9 mouse cellular contexts compared by ENCODE assay signal in the genomic region with DNA sequence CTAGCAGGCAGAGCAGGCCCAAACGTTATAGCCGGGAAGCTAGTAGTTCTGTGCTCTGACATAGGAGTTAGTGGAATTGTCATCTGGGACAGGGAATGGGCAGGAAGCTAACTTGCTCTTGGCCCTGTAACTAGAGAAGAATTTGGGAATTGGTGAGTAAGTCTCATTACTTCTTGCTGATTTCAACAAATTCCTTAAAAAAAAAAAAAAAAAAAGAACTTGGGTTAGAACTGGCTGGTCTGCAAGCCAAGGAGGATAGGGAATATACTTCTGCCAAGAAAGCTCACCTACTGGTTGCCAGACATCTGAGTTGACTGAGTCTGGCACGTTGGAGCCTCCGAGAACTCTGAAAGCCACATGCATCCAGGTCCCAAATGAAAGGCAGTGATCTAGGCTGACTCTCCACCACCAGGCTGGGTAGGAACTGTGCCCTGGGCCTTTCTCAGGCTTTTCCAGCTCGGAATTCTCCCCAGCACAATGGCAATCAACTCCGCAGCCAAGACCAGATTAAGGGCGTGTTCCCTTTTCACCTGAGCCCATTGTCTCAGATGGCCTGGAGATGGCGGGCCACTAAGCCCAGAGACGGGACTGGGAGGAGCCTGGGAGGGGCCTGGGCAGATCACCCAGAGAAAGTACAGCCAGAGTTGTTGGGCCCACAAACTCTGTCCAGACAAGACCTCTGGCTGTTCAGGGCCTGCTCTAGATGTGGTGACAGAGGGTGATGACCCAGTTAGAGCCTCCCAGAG.
DNase-seq lines count a peak whose midpoint lies in the region; ATAC-seq and TF ChIP-seq lines count a peak whose summit lies in the region.
"Had no signal": no experiment of that assay in that cellular context is flagged by ENCODE, and none has a peak within 500 bp of the region (broad histone marks: within the 10 kb centered on the region; RNA-seq: fewer than 3 reads in every experiment).

No protein-coding gene starts in this region.

- H3K4me3 ChIP-seq in CH12.LX (replicated peaks in 1 of 3; ENCODE audit: low read depth in 2 of 3, low read length in 2 of 3, poor library complexity in 1 of 3) = no peak overlapping the region
- no peak overlapping the region for H3K4me3 ChIP-seq in embryonic facial prominence, embryonic 15.5 days (replicated peaks)
- H3K4me3 ChIP-seq in limb, embryonic 12.5 days (replicated peaks) = no peak overlapping the region

- peak overlapping the region; percentile 51 for H3K27ac ChIP-seq in CH12.LX (ENCODE audit: insufficient read depth, low read depth)
- peak overlapping the region; percentile 86 for H3K27ac ChIP-seq in embryonic facial prominence, embryonic 15.5 days (replicated peaks)
- H3K27ac ChIP-seq in limb, embryonic 12.5 days = peak overlapping the region; percentile 75

- TF ChIP-seq RAD21 in CH12.LX (IDR thresholded peaks at IDR 0.05; ENCODE audit: low read depth, low read length) = peak; percentile 13

- no peak for TF ChIP-seq EP300 in CH12.LX (IDR thresholded peaks at IDR 0.05; ENCODE audit: low read length)

- TF ChIP-seq CTCF in CH12.LX (conservative IDR thresholded peaks at IDR 0.05 in 1 of 2, IDR thresholded peaks at IDR 0.05 in 1 of 2; ENCODE audit: low read depth in 2 of 2, low read length in 2 of 2) = peak in 1 of 2 experiments; percentile 40; a peak in 2 of 4 replicates

- in situ Hi-C loops in CH12.LX (cut with MboI; ENCODE audit: low pct_ligation_motif_present, low pct_unique_long_range_greater_than_20kb, low sequenced_read_pairs) = no loop called here

- no peaks in the 10 kb centered on the region for H3K27me3 ChIP-seq in CH12.LX (replicated peaks)
- no peaks in the 10 kb centered on the region for H3K27me3 ChIP-seq in embryonic facial prominence, embryonic 15.5 days
- H3K27me3 ChIP-seq in limb, embryonic 12.5 days = no peaks in the 10 kb centered on the region

- TF ChIP-seq POLR2A in CH12.LX (IDR thresholded peaks at IDR 0.05; ENCODE audit: low read depth, low read length) = peak; percentile 49; the same call in 1 of the 2 replicates

- no peaks in the 10 kb centered on the region for H3K79me2 ChIP-seq in CH12.LX (replicated peaks; ENCODE audit: control insufficient read depth, extremely low read depth, insufficient read depth, poor library complexity, severe bottlenecking)

- H3K4me1 ChIP-seq in CH12.LX (ENCODE audit: control insufficient read depth in 1 of 2, insufficient read depth in 2 of 2) = peaks cover 14 to 33% of the 10 kb centered on the region in 2 experiments
- H3K4me1 ChIP-seq in embryonic facial prominence, embryonic 15.5 days = peaks cover 29% of the 10 kb centered on the region
- peaks cover 48% of the 10 kb centered on the region for H3K4me1 ChIP-seq in limb, embryonic 12.5 days (replicated peaks)

- peak overlapping the region; percentile 41 for H3K4me2 ChIP-seq in CH12.LX (ENCODE audit: insufficient read depth, low read depth, poor library complexity, severe bottlenecking)
- H3K4me2 ChIP-seq in embryonic facial prominence, embryonic 15.5 days (replicated peaks) = no peak overlapping the region
- H3K4me2 ChIP-seq in limb, embryonic 12.5 days = no peak overlapping the region

- dilution Hi-C loops in CH12.LX (cut with MboI; ENCODE audit: extremely low pct_ligation_motif_present, extremely low pct_unique_long_range_greater_than_20kb, low sequenced_read_pairs) = no loop called here

- no peaks in the 10 kb centered on the region for H3K36me3 ChIP-seq in CH12.LX (replicated peaks in 1 of 2; ENCODE audit: control insufficient read depth in 1 of 2, insufficient read depth in 1 of 2, low read length in 1 of 2)
- no peaks in the 10 kb centered on the region for H3K36me3 ChIP-seq in embryonic facial prominence, embryonic 15.5 days
- no peaks in the 10 kb centered on the region for H3K36me3 ChIP-seq in limb, embryonic 12.5 days

- H3K9me3 ChIP-seq in CH12.LX (replicated peaks; ENCODE audit: low read length) = no peaks in the 10 kb centered on the region
- H3K9me3 ChIP-seq in embryonic facial prominence, embryonic 15.5 days (replicated peaks) = no peaks in the 10 kb centered on the region
- H3K9me3 ChIP-seq in limb, embryonic 12.5 days = no peaks in the 10 kb centered on the region

- 35% methylated on average over 9 of the region's 9 CpGs for WGBS in embryonic facial prominence, embryonic 15.5 days
- 47% methylated on average over 9 of the region's 9 CpGs for WGBS in limb, embryonic 12.5 days

- peak overlapping the region; percentile 17; the same call in 1 of the 2 replicates for H3K9ac ChIP-seq in CH12.LX (ENCODE audit: insufficient read depth, low read depth)
- no peak overlapping the region for H3K9ac ChIP-seq in embryonic facial prominence, embryonic 15.5 days
- 0 out of 2 replicates have a peak overlapping the region, but pooled peaks have one; percentile 31 for H3K9ac ChIP-seq in limb, embryonic 12.5 days (replicated peaks)

- DNase-seq in heart, adult 9 months (ENCODE audit: low spot score in 2 of 2) = peak; percentile 57 to 72
- DNase-seq in heart, adult 8-10 months (ENCODE audit: low spot score) = no peak
- DNase-seq in CH12.LX (ENCODE audit: extremely low read depth) = peak; percentile 64
- no peak for DNase-seq in cerebellum, adult 9-10 months
- DNase-seq in left cerebral cortex, adult 9 months (ENCODE audit: low spot score in 2 of 2) = no peak
- DNase-seq in layer of hippocampus, adult 18-20 months (ENCODE audit: low spot score in 2 of 2) = no peak
- DNase-seq: cerebellum, postnatal 14 days had no signal

- peak; percentile 35; the same call in 1 of the 2 replicates for ATAC-seq in embryonic facial prominence, embryonic 15.5 days (ENCODE audit: insufficient number of reproducible peaks, low FRiP score, low TSS enrichment, low read depth)
- ATAC-seq in limb, embryonic 12.5 days (ENCODE audit: insufficient number of reproducible peaks, insufficient read depth, low FRiP score, low TSS enrichment, low read depth) = no peak

TF ChIP-seq in CH12.LX, 34 proteins besides CTCF, POLR2A, EP300 and RAD21:
- peak; percentile 38; the same call in 1 of the 2 replicates for TF ChIP-seq ZNF384 (IDR thresholded peaks at IDR 0.05; ENCODE audit: low read depth, low read length)
- TF ChIP-seq NRF1 (IDR thresholded peaks at IDR 0.05; ENCODE audit: low read depth, low read length) = no peak
- TF ChIP-seq NELFE (IDR thresholded peaks at IDR 0.05; ENCODE audit: low read depth, low read length) = peak; percentile 39; the same call in 1 of the 2 replicates
- no peak for TF ChIP-seq MEF2A (IDR thresholded peaks at IDR 0.05; ENCODE audit: borderline replicate concordance, low read depth, low read length)
- TF ChIP-seq IRF4 (IDR thresholded peaks at IDR 0.05; ENCODE audit: low read depth, low read length) = peak; percentile 10; the same call in 1 of the 2 replicates
- 0 out of 2 replicates have a peak, but pooled peaks have one; percentile 39 for TF ChIP-seq TBP (conservative IDR thresholded peaks at IDR 0.05; ENCODE audit: low read depth, low read length)
TF ChIP-seq in CH12.LX: peak in this region for 4.

Comparison
In these comparisons a context has a peak if more than half of its experiments do, and no peak if none do; other contexts are left out.
1. DNase-seq: peak in heart, adult 9 months (2 of 2) and CH12.LX (single experiment); none in heart, adult 8-10 months (single experiment), cerebellum, adult 9-10 months (single experiment), left cerebral cortex, adult 9 months (0 of 2) and layer of hippocampus, adult 18-20 months (0 of 2).
2. Peak in every context shown above with its lines, with median percentiles within 50 percentile points of each other: H3K27ac ChIP-seq.